Mouse (Mus musculus) skeletal muscle tissue, adult 2 months (tissue): ENCODE results near the gene Ehmt1.

Experiments used
- DNase-seq: peaks from one replicate; pipeline ENCODE4 v3.0.0-alpha.2; 2012; ENCODE audit warnings: low read depth, low spot score

Gene Ehmt1

DNA sequence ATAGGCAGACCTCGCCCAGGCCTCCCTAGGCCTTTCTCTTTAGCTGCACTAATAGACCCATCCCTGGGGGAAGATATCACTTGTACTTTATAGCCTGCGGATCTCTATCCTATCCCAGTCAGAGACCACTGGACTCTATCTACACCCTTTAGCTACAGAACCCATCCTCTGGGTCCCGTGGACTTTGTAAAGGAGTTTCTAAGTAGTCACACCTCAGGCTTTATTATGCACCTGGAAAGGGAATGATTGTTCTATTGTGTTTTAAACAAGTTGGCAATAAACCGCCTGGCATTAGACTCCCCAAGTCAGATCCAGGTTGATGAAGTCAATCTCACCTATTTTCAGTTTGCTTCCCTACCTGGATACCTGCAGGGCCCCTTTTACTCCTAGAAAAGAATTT, 7.2 kb downstream of the Ehmt1 start:
- no peak for DNase-seq

GRCm38 (mm10) chr2:24910481-24910880, 8.9 kb downstream of the Ehmt1 start:
- no peak for DNase-seq

GRCm38 (mm10) chr2:24905653-24906155, 13.7 kb downstream of the Ehmt1 start:
- DNase-seq, result no peak

- no peak for DNase-seq
Measured at GRCm38 (mm10) chr2:24904823-24905652, 14.4 kb downstream of the Ehmt1 start.

DNA sequence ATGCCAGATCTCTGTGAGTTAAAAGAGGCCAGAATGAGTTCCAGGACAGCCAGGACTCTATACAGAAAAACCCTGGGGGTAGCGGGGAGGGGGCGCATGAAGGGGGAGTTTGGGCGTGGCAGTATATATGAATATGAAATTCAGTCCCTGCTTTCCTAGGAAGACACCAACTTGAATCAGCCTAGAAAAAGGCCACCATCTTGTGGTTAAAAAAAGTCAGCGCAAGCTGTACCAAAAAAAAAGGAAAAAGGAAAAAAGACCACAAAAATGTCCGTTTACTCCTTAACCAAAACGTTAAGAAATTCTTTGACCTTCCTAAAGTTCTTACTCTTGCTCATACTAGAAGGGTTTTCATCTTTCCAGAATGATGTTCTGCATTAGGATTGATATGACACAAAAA, 16.4 kb downstream of the Ehmt1 start:
- no peak for DNase-seq

- DNase-seq, result no peak
Measured at GRCm38 (mm10) chr2:24901055-24901454, 18.4 kb downstream of the Ehmt1 start.

GRCm38 (mm10) chr2:24899292-24899691, 20.1 kb downstream of the Ehmt1 start:
- no peak for DNase-seq

GRCm38 (mm10) chr2:24896761-24897160, 22.7 kb downstream of the Ehmt1 start:
- DNase-seq, result no peak

DNA sequence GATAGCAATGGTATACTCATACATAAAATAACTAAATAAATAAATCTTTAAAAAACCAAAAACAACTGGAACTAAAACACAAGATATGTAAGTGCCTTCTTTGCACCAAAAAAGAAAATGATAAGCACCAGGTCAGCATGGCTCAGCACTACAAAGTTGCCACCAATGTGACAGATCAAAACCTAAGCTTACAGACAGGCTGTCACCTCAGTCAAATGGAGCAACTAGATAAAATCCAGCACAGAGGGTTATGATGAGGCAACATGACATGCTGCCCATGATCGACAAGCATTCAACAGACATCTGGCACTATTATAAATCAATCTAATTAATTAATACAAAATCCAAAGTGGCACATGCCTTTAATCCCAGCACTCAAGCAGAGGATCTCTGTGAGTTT, 25.2 kb downstream of the Ehmt1 start:
- no peak for DNase-seq

DNA sequence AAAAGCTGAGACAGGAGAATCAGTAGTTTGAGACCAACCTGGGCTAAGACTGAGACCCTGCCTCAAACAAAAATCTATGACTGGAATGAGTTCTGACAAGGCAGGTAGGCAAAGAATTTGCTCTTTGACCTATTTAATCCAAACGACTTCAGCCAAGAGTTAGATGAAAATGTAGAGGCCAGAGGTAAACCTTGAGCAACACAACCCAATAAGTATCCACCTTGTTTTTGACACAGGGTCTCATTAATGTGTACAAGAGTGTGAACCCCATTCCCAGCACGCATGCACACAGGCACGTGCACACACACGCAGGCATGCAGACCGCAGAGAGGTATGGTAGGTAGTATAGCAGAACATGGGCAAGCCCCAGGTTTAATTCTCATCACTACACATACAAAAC, 27.1 kb downstream of the Ehmt1 start:
- DNase-seq, result no peak

GRCm38 (mm10) chr2:24890541-24891447, 28.6 kb downstream of the Ehmt1 start:
- DNase-seq, result peak; percentile 31

DNA sequence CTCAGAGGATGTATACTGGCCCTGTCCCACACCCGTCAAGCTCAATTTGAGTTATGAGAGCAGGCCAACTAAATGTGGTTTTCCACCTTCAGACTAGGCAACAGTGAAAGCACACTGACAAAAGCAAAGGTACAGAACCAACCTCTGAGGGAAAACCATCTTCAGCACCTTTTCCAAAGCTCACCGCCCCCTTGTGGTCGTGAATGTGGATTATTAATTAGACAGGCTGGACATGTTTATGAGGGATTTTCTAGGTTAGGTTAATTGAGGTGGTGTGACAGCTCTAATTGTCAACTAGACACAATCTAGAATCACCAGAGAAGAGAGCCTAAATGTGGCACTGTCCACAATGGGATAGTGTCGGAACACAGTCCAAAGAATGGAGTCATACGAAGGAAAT, 30.5 kb downstream of the Ehmt1 start:
- no peak for DNase-seq

GRCm38 (mm10) chr2:24880686-24881085, 38.7 kb downstream of the Ehmt1 start:
- no peak for DNase-seq

- DNase-seq, result no peak
Measured at GRCm38 (mm10) chr2:24870952-24871351, 48.5 kb downstream of the Ehmt1 start.

- DNase-seq, result no peak
Measured at GRCm38 (mm10) chr2:24863010-24863409, 56.4 kb downstream of the Ehmt1 start.

DNA sequence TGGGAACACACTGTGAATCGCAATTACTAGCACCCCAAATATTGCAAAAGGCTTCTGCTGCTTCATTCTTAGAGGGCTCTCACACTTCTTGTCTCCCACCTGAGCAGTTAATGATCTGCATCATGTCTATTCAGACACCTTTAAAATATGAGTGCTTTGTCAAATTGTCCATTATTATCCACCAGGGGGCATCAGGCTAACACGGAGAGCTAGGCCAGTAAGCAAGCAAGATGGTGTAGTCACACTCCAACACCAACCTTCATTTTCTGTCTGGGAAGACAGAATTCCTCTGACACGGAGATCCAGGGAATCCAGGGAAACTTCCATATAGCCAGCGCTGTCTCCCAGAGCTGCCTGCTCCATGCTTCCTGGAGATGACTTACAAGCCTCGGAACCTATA, 67.0 kb downstream of the Ehmt1 start:
- peak; percentile 27 for DNase-seq

GRCm38 (mm10) chr2:24846557-24846956, 72.9 kb downstream of the Ehmt1 start:
- no peak for DNase-seq

DNA sequence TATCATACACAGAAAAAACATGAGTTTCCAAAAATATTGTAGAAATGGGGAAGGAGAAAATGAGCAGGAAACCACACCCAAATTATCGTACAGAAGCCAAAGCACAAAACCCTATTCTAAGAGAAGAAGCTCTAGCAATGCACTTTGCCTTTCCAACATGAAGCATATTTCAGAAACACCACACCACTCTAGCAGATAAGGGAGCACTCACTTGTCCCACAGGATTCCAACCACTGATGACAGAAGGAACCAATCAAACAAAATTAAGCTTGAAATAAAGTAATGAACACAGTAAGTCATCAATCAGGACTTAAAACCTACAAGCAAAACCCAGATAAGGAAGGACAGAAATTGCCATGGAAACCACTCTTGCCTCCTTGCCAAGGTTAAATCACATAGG, 74.2 kb downstream of the Ehmt1 start:
- DNase-seq, result no peak

- no peak for DNase-seq
Measured at GRCm38 (mm10) chr2:24830614-24831013, 88.8 kb downstream of the Ehmt1 start.

DNA sequence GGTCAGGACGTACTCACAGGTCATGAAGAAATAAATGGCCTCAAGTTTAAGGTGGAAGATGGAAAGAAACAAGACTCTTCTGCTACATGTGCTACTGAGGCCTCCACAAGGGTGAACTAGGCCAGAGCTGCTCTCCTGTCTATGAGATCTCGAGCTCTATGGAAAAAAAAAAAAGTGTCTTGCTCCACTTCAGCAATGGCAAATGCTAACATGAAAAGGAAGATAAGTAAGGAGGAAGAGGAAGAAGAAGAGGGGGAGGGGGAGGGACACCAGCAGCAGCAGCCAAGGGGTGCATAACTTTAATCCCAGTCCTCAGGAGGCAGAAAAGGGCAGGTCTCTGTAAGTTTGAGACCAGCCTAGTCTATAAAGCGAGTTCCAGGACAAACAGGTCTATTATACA, 109.7 kb downstream of the Ehmt1 start:
- DNase-seq, result no peak

DNA sequence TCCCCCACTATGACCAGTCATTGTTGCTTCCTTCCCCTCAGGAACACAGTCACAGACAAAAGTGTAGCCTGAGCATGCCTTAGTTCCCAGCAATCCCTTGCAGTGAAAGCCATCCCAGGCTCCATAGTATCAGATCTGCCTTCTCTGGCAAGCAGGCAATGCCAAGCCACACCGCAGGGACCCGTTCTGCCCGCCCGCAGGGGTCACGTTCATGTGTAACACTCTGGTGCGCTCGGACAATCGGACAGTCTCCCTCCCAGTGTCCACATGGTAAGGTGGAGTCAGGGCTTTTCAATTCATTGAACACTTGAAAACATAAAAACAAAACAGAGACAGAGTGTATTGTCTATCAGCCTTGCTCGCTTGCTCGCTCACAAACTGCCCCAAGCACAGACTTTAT, 111.7 kb downstream of the Ehmt1 start:
- no peak for DNase-seq

DNA sequence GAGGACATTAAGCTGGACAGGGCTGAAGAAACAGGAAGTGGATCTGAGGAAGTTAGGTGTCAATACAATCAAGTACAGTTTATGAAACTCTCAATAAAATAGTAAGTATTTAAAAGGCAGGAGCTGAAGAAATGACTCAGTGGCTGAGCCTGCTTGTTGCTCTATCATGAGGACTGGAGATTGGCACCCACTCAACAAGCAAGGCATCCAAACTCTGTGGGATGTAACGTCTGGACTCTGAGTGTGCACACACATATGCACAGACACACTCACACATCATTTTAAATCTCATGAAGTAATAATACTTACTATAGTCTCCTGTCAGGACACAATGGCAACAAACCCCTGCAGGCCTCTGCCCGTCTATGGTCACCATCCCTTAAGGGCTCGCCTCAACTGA, 112.4 kb downstream of the Ehmt1 start:
- DNase-seq, result no peak

- DNase-seq, result peak; percentile 37
Measured at GRCm38 (mm10) chr2:24806143-24806542, 113.3 kb downstream of the Ehmt1 start.
